Mouse (Mus musculus) liver, postnatal 0 days (tissue): ENCODE data around the gene Nbl1.

Experiments
- CTCF ChIP-seq: sonication (generic); IDR thresholded peaks from 2 replicates; pipeline ENCODE4 v1.5.1; 2016; ENCODE audit warnings: antibody characterized with exemption, low read depth
- EP300 ChIP-seq: IDR thresholded peaks from 2 replicates; pipeline ENCODE4 v1.6.1; 2016; ENCODE audit warnings: antibody characterized with exemption, low read depth, mild to moderate bottlenecking

DNA sequence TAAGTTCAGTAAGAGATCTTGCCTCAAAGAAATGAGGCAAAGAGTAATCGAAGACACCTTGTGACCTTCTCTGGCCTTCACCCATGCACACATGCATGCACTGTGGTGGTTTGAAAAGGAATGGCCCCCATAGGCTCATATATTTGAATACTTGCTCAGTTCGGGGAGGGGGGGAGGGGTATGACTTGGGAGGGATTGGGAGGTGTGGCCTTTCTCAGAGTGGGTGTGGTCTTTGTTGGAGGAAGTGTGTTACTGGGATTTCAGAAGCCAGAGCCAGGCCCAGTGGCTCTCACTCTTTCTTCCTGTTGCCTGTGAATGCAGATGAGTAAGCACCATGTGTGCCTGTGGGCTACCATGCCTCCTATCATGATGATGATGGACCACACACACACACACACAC is 43.2 kb upstream of the Nbl1 start:
- no peak for TF ChIP-seq CTCF
- no peak for TF ChIP-seq EP300
